Mouse (Mus musculus) heart, postnatal 0 days (tissue): ENCODE data around the gene Cela2a.

Source experiments
- CTCF ChIP-seq: IDR thresholded peaks from 2 replicates; pipeline ENCODE4 v1.5.1; 2016; ENCODE audit warnings: antibody characterized with exemption, control low read depth, low read depth
- EP300 ChIP-seq: IDR thresholded peaks from 2 replicates; pipeline ENCODE4 v1.6.1; 2016; ENCODE audit warnings: antibody characterized with exemption, low read depth

DNA sequence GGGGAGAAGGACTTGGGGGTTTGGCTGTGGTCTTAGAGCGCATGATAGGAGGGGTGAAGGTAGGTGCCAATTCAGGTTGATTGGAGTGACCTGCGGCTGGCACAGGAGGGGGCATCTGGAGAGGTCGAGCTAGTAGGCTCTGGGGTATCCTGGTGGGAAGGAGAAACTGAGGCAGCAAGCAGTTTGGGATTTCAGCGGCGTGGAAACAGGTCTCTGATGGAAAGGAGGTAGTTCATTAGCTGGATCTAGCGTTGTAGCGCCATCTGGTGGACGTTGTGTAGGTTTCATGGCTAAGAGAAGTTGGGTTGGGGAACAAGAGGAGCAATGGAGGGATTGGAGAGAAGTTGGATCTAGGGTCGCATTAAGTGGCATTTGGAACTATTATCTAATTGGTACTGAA is 27.5 kb upstream of the Cela2a start:
- TF ChIP-seq CTCF, result peak; percentile 84
- TF ChIP-seq EP300, result no peak
